Mouse (Mus musculus) effector memory CD4-positive, alpha-beta T cell, adult 5 months (primary cell): ENCODE results near the gene Smap1. TPM values are rescaled to one million over a fixed set of nuclear protein-coding genes. Genes with fewer than 3 reads are reported as not detected.

ENCODE experiments used
- polyA plus RNA-seq: library from polyadenylated mRNA; unstranded; fragments of 100-300 nt; shearing (Covaris generic); gene quantifications from one replicate; pipeline ENCODE4 v1.2.1, GENCODE M21; 2017

The Smap1 gene
- 105 TPM for polyA plus RNA-seq

GRCm38 (mm10) chr1:23921711-23922529 is at the start of gene Smap1:
TSS of gene Smap1 (minus strand) at chr1:23922317.

Other genes with a start within 250 kb of the Smap1 start
- gene B3gat2, start 160.6 kb downstream of the Smap1 start, polyA plus RNA-seq: 2.8 TPM
- gene Sdhaf4, start 83.3 kb upstream of the Smap1 start, polyA plus RNA-seq: 26.0 TPM
- 5.4 TPM for gene Fam135a, start 178.0 kb upstream of the Smap1 start, polyA plus RNA-seq